Comparison of ENCODE assay signal across 17 mouse cellular contexts in genomic region chr2:72122410-72123223, GRCm38 (mm10).
DNase-seq lines count a peak whose midpoint lies in the region; ATAC-seq and TF ChIP-seq lines count a peak whose summit lies in the region.
"Had no signal": no experiment of that assay in that cellular context is flagged by ENCODE, and none has a peak within 500 bp of the region (broad histone marks: within the 10 kb centered on the region; RNA-seq: fewer than 3 reads in every experiment).

No protein-coding gene starts in this region.

- no peaks in the 10 kb centered on the region for H3K27me3 ChIP-seq in neural tube, embryonic 11.5 days (ENCODE audit: control insufficient read depth, insufficient read depth, low read length)
- H3K27me3 ChIP-seq in forebrain, embryonic 14.5 days (replicated peaks; ENCODE audit: control insufficient read depth, insufficient read depth, low read length), result no peaks in the 10 kb centered on the region
- H3K27me3 ChIP-seq in hindbrain, postnatal 0 days (ENCODE audit: insufficient read depth, low read length), result no peaks in the 10 kb centered on the region
- no peaks in the 10 kb centered on the region for H3K27me3 ChIP-seq in neural tube, embryonic 15.5 days (replicated peaks)
- H3K27me3 ChIP-seq: liver, embryonic 13.5 days; megakaryocyte, embryonic 14.5 days; stomach, embryonic 15.5 days had no signal

- TF ChIP-seq CTCF in hindbrain, postnatal 0 days (IDR thresholded peaks at IDR 0.05; ENCODE audit: low read depth), result no peak

- H3K9ac ChIP-seq in neural tube, embryonic 11.5 days (ENCODE audit: low read length), result no peak overlapping the region
- no peak overlapping the region for H3K9ac ChIP-seq in forebrain, embryonic 14.5 days (ENCODE audit: low read length)
- no peak overlapping the region for H3K9ac ChIP-seq in hindbrain, postnatal 0 days (replicated peaks; ENCODE audit: low read length)
- no peak overlapping the region for H3K9ac ChIP-seq in neural tube, embryonic 15.5 days (replicated peaks)
- H3K9ac ChIP-seq: heart, embryonic 13.5 days; liver, embryonic 13.5 days; stomach, embryonic 15.5 days had no signal

- no peaks in the 10 kb centered on the region for H3K9me3 ChIP-seq in neural tube, embryonic 11.5 days (ENCODE audit: control insufficient read depth, low read length)
- no peaks in the 10 kb centered on the region for H3K9me3 ChIP-seq in forebrain, embryonic 14.5 days (replicated peaks; ENCODE audit: control insufficient read depth, low read length)
- H3K9me3 ChIP-seq in hindbrain, postnatal 0 days (ENCODE audit: low read length), result no peaks in the 10 kb centered on the region
- no peaks in the 10 kb centered on the region for H3K9me3 ChIP-seq in neural tube, embryonic 15.5 days (replicated peaks)
- H3K9me3 ChIP-seq: heart, embryonic 13.5 days; liver, embryonic 13.5 days; megakaryocyte, embryonic 14.5 days; stomach, embryonic 15.5 days had no signal

- H3K36me3 ChIP-seq in neural tube, embryonic 11.5 days (ENCODE audit: control insufficient read depth, insufficient read depth, low read length), result no peaks in the 10 kb centered on the region
- no peaks in the 10 kb centered on the region for H3K36me3 ChIP-seq in forebrain, embryonic 14.5 days (ENCODE audit: control insufficient read depth, insufficient read depth, low read length)
- no peaks in the 10 kb centered on the region for H3K36me3 ChIP-seq in hindbrain, postnatal 0 days (ENCODE audit: insufficient read depth, low read length)
- H3K36me3 ChIP-seq in neural tube, embryonic 15.5 days, result no peaks in the 10 kb centered on the region
- H3K36me3 ChIP-seq: heart, embryonic 13.5 days; liver, embryonic 13.5 days; stomach, embryonic 15.5 days had no signal

- H3K4me1 ChIP-seq in neural tube, embryonic 11.5 days (ENCODE audit: control insufficient read depth, insufficient read depth, low read length), result peaks cover 16% of the 10 kb centered on the region
- peaks cover 14% of the 10 kb centered on the region for H3K4me1 ChIP-seq in forebrain, embryonic 14.5 days (ENCODE audit: control insufficient read depth, insufficient read depth, low read length)
- peaks cover 2% of the 10 kb centered on the region; the same call in 1 of the 2 replicates for H3K4me1 ChIP-seq in hindbrain, postnatal 0 days (ENCODE audit: insufficient read depth, low read length)
- peaks cover 14% of the 10 kb centered on the region for H3K4me1 ChIP-seq in neural tube, embryonic 15.5 days
- H3K4me1 ChIP-seq: stomach, embryonic 15.5 days had no signal

- 52% methylated on average over 14 of the region's 14 CpGs for WGBS in neural tube, embryonic 11.5 days
- 17% methylated on average over 14 of the region's 14 CpGs for WGBS in forebrain, embryonic 14.5 days
- 47% methylated on average over 14 of the region's 14 CpGs for WGBS in hindbrain, postnatal 0 days
- 21% methylated on average over 14 of the region's 14 CpGs for WGBS in neural tube, embryonic 15.5 days

- 0 out of 2 replicates have a peak overlapping the region, but pooled peaks have one; percentile 21 for H3K4me2 ChIP-seq in neural tube, embryonic 11.5 days (ENCODE audit: low read depth)
- peak overlapping the region; percentile 41 for H3K4me2 ChIP-seq in forebrain, embryonic 14.5 days (ENCODE audit: low read length)
- peak overlapping the region; percentile 19; the same call in 1 of the 2 replicates for H3K4me2 ChIP-seq in hindbrain, postnatal 0 days (ENCODE audit: low read depth, low read length)
- peak overlapping the region; percentile 44 for H3K4me2 ChIP-seq in neural tube, embryonic 15.5 days
- H3K4me2 ChIP-seq: heart, embryonic 13.5 days; liver, embryonic 13.5 days; stomach, embryonic 15.5 days had no signal

- 0 out of 2 replicates have a peak overlapping the region, but pooled peaks have one; percentile 27 for H3K27ac ChIP-seq in neural tube, embryonic 11.5 days (ENCODE audit: low read depth, low read length)
- peak overlapping the region; percentile 63; the same call in 1 of the 2 replicates for H3K27ac ChIP-seq in forebrain, embryonic 14.5 days (ENCODE audit: low read depth, low read length)
- no peak overlapping the region for H3K27ac ChIP-seq in hindbrain, postnatal 0 days
- H3K27ac ChIP-seq in neural tube, embryonic 15.5 days (replicated peaks), result peak overlapping the region; percentile 54; the same call in 1 of the 2 replicates
- H3K27ac ChIP-seq: heart, embryonic 13.5 days; liver, embryonic 13.5 days; stomach, embryonic 15.5 days had no signal

- ATAC-seq in neural tube, embryonic 11.5 days (ENCODE audit: insufficient read depth, low FRiP score, low TSS enrichment), result peak; percentile 78
- ATAC-seq in forebrain, embryonic 14.5 days, result peak; percentile 85
- ATAC-seq in hindbrain, postnatal 0 days, result no peak
- ATAC-seq in neural tube, embryonic 15.5 days (ENCODE audit: low FRiP score), result no peak; the same call in 1 of the 2 replicates

- no peak overlapping the region for H3K4me3 ChIP-seq in neural tube, embryonic 11.5 days (ENCODE audit: low read depth, low read length)
- no peak overlapping the region for H3K4me3 ChIP-seq in forebrain, embryonic 14.5 days (ENCODE audit: low read depth, low read length)
- H3K4me3 ChIP-seq in hindbrain, postnatal 0 days (ENCODE audit: low read length), result no peak overlapping the region
- no peak overlapping the region for H3K4me3 ChIP-seq in neural tube, embryonic 15.5 days (replicated peaks)
- H3K4me3 ChIP-seq: heart, embryonic 13.5 days; liver, embryonic 13.5 days; megakaryocyte, embryonic 14.5 days; stomach, embryonic 15.5 days had no signal

- peak; percentile 46 for DNase-seq in neural tube, embryonic 11.5 days (ENCODE audit: low spot score)
- no peak for DNase-seq in neural tube, embryonic 10.5 days (ENCODE audit: extremely low spot score, low spot score)
- peak; percentile 87 for DNase-seq in forebrain, embryonic 14.5 days (ENCODE audit: low spot score)
- no peak for DNase-seq in hindbrain, postnatal 0 days (ENCODE audit: low spot score)
- no peak for DNase-seq in heart, adult 8-10 months (ENCODE audit: low spot score)
- DNase-seq in cerebellum, adult 11 months, result no peak
- no peak for DNase-seq in lung, postnatal 36 days
- DNase-seq: cerebellum, adult 9-11 months; gastrocnemius, postnatal 36 days; heart, postnatal 4 days; liver, embryonic 13.5 days; right cerebral cortex, adult 18-20 months; spleen, adult 18-20 months had no signal

Comparison
In these comparisons a context has a peak if more than half of its experiments do, and no peak if none do; other contexts are left out.
1. ATAC-seq: peak in neural tube, embryonic 11.5 days (single experiment) and forebrain, embryonic 14.5 days (single experiment); none in hindbrain, postnatal 0 days (single experiment) and neural tube, embryonic 15.5 days (single experiment).
2. DNase-seq: peak in neural tube, embryonic 11.5 days (single experiment) and forebrain, embryonic 14.5 days (single experiment); none in neural tube, embryonic 10.5 days (single experiment), hindbrain, postnatal 0 days (single experiment), heart, adult 8-10 months (single experiment), cerebellum, adult 11 months (single experiment) and lung, postnatal 36 days (single experiment).
3. Peak in every context shown above with its lines, with median percentiles within 50 percentile points of each other: H3K4me2 ChIP-seq.